Mouse (Mus musculus) liver, embryonic 14.5 days (tissue): ENCODE results near the gene Sos2. TPM values are rescaled to one million over a fixed set of nuclear protein-coding genes. Genes with fewer than 3 reads are reported as not detected.

Experiments
- ATAC-seq: fragments of 200-750 bp; cut with Nextera tagmentation; 2 replicates; pipeline ENCODE4 v1.8.0; 2017; ENCODE audit warnings: moderate number of reproducible peaks, mild to moderate bottlenecking, moderate library complexity; ENCODE audit not compliant: insufficient read depth
- DNase-seq, 3 experiments: peaks; one replicate each; pipeline ENCODE4 v3.0.0-alpha.2; 2012 to 2013; ENCODE audit warnings: low read depth in 3 of 3, low spot score in 3 of 3
- H3K27ac ChIP-seq: fragments of 300-500 bp; sonication (generic); 2 replicates; pipeline ENCODE4 v1.5.1; 2014; ENCODE audit warnings: moderate library complexity, mild to moderate bottlenecking, control low read depth, inconsistent platforms
- H3K27me3 ChIP-seq: fragments of 300-500 bp; sonication (generic); 2 replicates; pipeline ENCODE4 v1.6.1; 2014; ENCODE audit warnings: mild to moderate bottlenecking, low read length, moderate library complexity; ENCODE audit not compliant: control insufficient read depth, insufficient read depth
- H3K36me3 ChIP-seq: fragments of 300-500 bp; sonication (generic); replicated peaks from 2 replicates; pipeline ENCODE4 v1.6.1; 2014; ENCODE audit warnings: low read depth; ENCODE audit not compliant: control insufficient read depth, insufficient read depth
- H3K4me1 ChIP-seq, 2 experiments: fragments of 200-500 bp in 1 of 2; fragments of 300-500 bp in 1 of 2; sonication (generic) in 1 of 2; replicated peaks; 2 replicates each; pipeline ENCODE4 v1.6.1; 2012 to 2014; ENCODE audit warnings: antibody characterized with exemption in 1 of 2, inconsistent platforms in 1 of 2, low read length in 1 of 2; ENCODE audit not compliant: control insufficient read depth in 2 of 2, insufficient read depth in 2 of 2
- H3K4me2 ChIP-seq: fragments of 300-500 bp; sonication (generic); 2 replicates; pipeline ENCODE4 v1.6.1; 2014; ENCODE audit warnings: low read depth, mild to moderate bottlenecking, control low read depth, moderate library complexity
- H3K4me3 ChIP-seq, 2 experiments: fragments of 200-500 bp in 1 of 2; fragments of 300-500 bp in 1 of 2; sonication (generic) in 1 of 2; 2 replicates each; pipeline ENCODE4 v1.5.1; 2012 to 2014; ENCODE audit warnings: low read depth in 2 of 2, low read length in 2 of 2, mild to moderate bottlenecking in 2 of 2, control low read depth in 1 of 2, inconsistent platforms in 1 of 2, moderate library complexity in 1 of 2; ENCODE audit not compliant: insufficient read depth in 1 of 2
- H3K9ac ChIP-seq: fragments of 300-500 bp; sonication (generic); replicated peaks from 2 replicates; pipeline ENCODE4 v1.6.1; 2014; ENCODE audit warnings: mild to moderate bottlenecking, control low read depth, moderate library complexity
- H3K9me3 ChIP-seq: fragments of 300-500 bp; sonication (generic); 2 replicates; pipeline ENCODE4 v1.6.1; 2016; ENCODE audit warnings: low read length, mixed read lengths; ENCODE audit not compliant: control insufficient read depth
- CTCF ChIP-seq: IDR thresholded peaks from 2 replicates; pipeline ENCODE4 v1.5.1; 2016; ENCODE audit warnings: antibody characterized with exemption, low read depth, control low read depth
- EP300 ChIP-seq: IDR thresholded peaks from 2 replicates; pipeline ENCODE4 v1.6.1; 2016; ENCODE audit warnings: antibody characterized with exemption, low read depth
- WGBS: fragments of 180-500 bp; shearing (Covaris S2); extraction: QIAGEN DNeasy Blood & Tissue Kit; methylation state at CpG from one replicate; pipeline ENCODE4 v1.1.7; 2014; ENCODE audit not compliant: insufficient replicate concordance; 5-methylcytosine and 5-hydroxymethylcytosine counted together
- polyA plus RNA-seq, 2 experiments: library from polyadenylated mRNA; depleted of rRNA in 1 of 2; stranded (reverse) in 1 of 2; unstranded in 1 of 2; fragments of >200 nt; fragmentation: Nextera tagmentation in 1 of 2; extraction: Ambion mirVana in 1 of 2; gene quantifications; 2 replicates each; pipeline versions ENCODE4 v1.2.1 to v1.2.3; 2012 to 2014

The Sos2 gene
- polyA plus RNA-seq, 2 experiments, result 3.6 to 7.6 TPM

- Histone ChIP-seq H3K27me3 (no peaks in the 10 kb centered on the region), H3K9ac (no peak overlapping the region), H3K4me1 (peaks cover 0 to 7% of the 10 kb centered on the region in 2 experiments; a peak in 1 of 4 replicates), H3K4me2 (no peak overlapping the region), H3K36me3 (no peaks in the 10 kb centered on the region), H3K4me3 (no peak overlapping the region), H3K27ac (no peak overlapping the region), H3K9me3 (no peaks in the 10 kb centered on the region)
- no peak for ATAC-seq
- TF ChIP-seq EP300, result no peak
- TF ChIP-seq CTCF, result no peak
- DNase-seq, result no peak
- WGBS, result 60% methylated on average over 6 of the region's 6 CpGs
Observed at GRCm38 (mm10) chr12:69556221-69556861, 125.3 kb downstream of the Sos2 start.

GRCm38 (mm10) chr12:69545456-69546178 lies 136.0 kb downstream of the Sos2 start:
- H3K9me3 ChIP-seq, result no peaks in the 10 kb centered on the region
- H3K27ac ChIP-seq, result no peak overlapping the region
- ATAC-seq (no peak), DNase-seq (no peak)
- WGBS, result 57% methylated on average over 13 of the region's 13 CpGs
- TF ChIP-seq CTCF, result no peak
- no peak for TF ChIP-seq EP300
- H3K4me2 ChIP-seq, result no peak overlapping the region
- no peaks in the 10 kb centered on the region for H3K36me3 ChIP-seq
- H3K9ac ChIP-seq, result no peak overlapping the region
- H3K4me1 ChIP-seq, result peaks cover 0 to 10% of the 10 kb centered on the region in 2 experiments; a peak in 3 of 4 replicates
- H3K4me3 ChIP-seq, result no peak overlapping the region
- H3K27me3 ChIP-seq, result no peaks in the 10 kb centered on the region

- ATAC-seq (no peak), DNase-seq (no peak)
- Histone ChIP-seq H3K4me3 (no peak overlapping the region), H3K4me2 (no peak overlapping the region), H3K27ac (no peak overlapping the region), H3K9me3 (no peaks in the 10 kb centered on the region), H3K27me3 (no peaks in the 10 kb centered on the region), H3K9ac (no peak overlapping the region), H3K4me1 (peaks cover 0 to 13% of the 10 kb centered on the region in 2 experiments; a peak in 3 of 4 replicates), H3K36me3 (no peaks in the 10 kb centered on the region)
- WGBS, result 58% methylated on average over 6 of the region's 6 CpGs
- TF ChIP-seq CTCF, result no peak
- no peak for TF ChIP-seq EP300
Observed at GRCm38 (mm10) chr12:69544994-69545393, 136.7 kb downstream of the Sos2 start.

- DNase-seq, result no peak
- Histone ChIP-seq H3K27ac (no peak overlapping the region), H3K9me3 (no peaks in the 10 kb centered on the region), H3K4me2 (no peak overlapping the region), H3K27me3 (no peaks in the 10 kb centered on the region), H3K9ac (no peak overlapping the region), H3K36me3 (no peaks in the 10 kb centered on the region), H3K4me1 (peaks cover 0 to 13% of the 10 kb centered on the region in 2 experiments; a peak in 3 of 4 replicates), H3K4me3 (no peak overlapping the region)
- WGBS, result 29% methylated on average over 2 of the region's 2 CpGs
- no peak for ATAC-seq
- no peak for TF ChIP-seq CTCF
- TF ChIP-seq EP300, result no peak
Observed at GRCm38 (mm10) chr12:69544562-69544961, 137.1 kb downstream of the Sos2 start.

- DNase-seq, result no peak
- TF ChIP-seq EP300, result no peak
- no peak for TF ChIP-seq CTCF
- ATAC-seq, result no peak
- H3K4me1 ChIP-seq, result peaks cover 3 to 34% of the 10 kb centered on the region in 2 experiments
- no peaks in the 10 kb centered on the region for H3K27me3 ChIP-seq
- WGBS, result 82% methylated on average over 8 of the region's 8 CpGs
- no peak overlapping the region for H3K4me3 ChIP-seq
- H3K27ac ChIP-seq, result no peak overlapping the region
- no peaks in the 10 kb centered on the region for H3K9me3 ChIP-seq
- H3K4me2 ChIP-seq, result no peak overlapping the region
- no peaks in the 10 kb centered on the region for H3K36me3 ChIP-seq
- H3K9ac ChIP-seq, result no peak overlapping the region
Observed at GRCm38 (mm10) chr12:69542376-69542775, 139.3 kb downstream of the Sos2 start.
